Mouse (Mus musculus) kidney, adult 18-20 months (tissue): ENCODE data around the gene Rasgef1b.

Experiments
- DNase-seq: peaks from one replicate; pipeline ENCODE4 v3.0.0; 2021

The Rasgef1b gene

GRCm38 (mm10) chr5:99388585-99389250, 340.1 kb downstream of the Rasgef1b start:
- DNase-seq: no peak

DNA sequence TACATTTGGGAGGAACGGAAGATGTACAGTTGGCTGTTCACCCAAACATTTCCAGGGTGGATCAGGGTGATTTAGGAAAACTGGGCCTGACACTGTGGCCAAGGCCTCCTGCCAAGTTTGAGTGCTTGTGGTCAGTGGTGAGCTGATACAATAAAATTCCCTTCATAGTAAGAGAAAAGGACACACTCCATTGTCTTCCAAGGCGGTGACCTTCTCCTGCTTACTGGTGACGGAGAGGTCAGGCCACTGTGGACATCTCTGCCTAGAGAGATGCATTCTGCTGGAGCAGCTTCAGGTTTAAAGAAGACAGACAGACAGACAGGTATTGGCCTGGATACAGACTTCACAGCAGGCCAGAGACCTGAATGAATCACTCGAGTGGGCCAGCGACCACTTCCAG, 340.7 kb downstream of the Rasgef1b start:
- no peak for DNase-seq

DNA sequence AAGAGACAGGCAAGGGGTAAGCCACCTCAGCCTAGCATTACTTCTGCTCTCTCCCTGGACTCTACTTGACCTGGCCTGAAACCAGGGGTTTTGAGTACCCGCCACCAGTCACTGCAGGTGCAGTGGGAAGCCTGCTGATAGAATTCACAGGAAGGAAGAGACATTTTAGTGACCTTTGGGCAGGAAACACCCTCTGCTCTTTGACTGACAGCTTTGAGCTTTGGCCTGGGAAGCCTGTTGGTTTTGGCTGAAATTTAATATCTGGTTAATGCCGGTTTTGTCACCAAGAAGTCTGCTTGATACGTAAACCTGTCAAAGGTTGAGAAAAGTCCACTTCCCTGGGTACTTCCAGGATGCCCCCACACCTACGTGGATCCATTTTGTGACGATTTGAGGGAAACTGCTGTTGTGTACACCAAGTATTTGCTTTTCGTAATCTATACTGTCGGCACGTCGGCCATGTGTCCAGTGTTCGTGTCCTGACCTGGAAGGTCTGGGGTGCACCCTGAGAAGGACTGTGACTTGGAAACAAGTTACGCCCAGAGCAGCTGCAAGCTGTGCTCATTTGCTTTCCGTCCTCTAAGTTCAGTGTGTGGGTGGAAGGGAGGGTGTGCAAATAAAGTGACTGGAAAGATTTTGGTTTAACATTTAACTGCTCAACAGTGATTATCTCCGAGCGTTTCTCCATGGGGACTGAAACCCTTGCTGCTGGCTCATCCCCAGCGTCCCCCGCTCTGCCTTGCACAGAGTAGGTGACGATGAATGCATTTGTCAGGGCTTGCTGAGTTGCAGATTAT, 341.5 kb downstream of the Rasgef1b start:
- DNase-seq: peak; percentile 55

DNA sequence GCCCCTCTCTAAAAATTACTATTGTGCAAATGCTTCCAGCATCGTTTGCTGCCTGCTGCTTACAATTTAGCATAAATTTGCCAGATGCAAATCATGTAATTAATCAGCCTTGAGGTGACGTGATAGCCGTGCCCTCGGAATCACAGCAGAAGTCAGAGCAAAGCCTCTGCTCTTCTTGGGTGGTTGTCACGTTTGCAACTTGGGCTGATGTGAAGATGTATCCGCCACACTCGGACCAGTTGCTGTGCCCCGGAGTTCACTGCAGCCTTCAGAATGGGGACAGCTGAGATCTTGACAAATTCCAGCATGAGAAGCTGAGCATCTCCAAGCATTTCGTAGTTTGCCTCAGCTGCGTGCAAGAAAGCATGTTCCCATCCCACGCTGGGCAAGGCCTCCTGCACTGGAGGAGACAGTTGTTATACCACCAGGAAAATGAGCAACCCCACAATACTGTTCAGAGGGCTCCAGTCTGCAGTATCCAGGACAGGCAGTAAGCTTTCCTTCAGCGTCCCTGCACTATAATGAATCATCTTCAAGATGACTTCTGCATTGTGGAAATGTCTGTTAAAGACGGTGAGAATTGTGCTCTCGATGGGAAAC, 342.5 kb downstream of the Rasgef1b start:
- DNase-seq: no peak

GRCm38 (mm10) chr5:99385737-99386136, 343.1 kb downstream of the Rasgef1b start:
- no peak for DNase-seq

DNA sequence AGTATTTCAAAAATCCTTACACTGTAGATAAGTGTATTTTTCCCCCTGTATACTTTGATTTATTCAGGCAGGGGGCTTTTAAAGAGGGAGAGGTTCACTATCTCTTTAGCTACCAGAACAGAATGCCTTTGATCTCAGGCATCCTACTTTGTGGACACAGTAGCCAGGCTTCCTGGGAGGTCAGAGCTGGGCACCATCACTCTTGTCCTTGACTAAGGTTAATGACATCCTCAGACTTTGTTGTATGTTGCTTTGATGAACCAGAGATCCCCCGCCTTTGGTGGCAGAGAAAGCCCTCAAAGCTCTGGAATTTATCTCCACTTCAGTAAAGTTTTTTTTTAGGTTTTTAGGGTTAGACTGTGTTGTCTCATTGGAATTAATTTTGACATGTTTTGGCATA, 343.8 kb downstream of the Rasgef1b start:
- no peak for DNase-seq

DNA sequence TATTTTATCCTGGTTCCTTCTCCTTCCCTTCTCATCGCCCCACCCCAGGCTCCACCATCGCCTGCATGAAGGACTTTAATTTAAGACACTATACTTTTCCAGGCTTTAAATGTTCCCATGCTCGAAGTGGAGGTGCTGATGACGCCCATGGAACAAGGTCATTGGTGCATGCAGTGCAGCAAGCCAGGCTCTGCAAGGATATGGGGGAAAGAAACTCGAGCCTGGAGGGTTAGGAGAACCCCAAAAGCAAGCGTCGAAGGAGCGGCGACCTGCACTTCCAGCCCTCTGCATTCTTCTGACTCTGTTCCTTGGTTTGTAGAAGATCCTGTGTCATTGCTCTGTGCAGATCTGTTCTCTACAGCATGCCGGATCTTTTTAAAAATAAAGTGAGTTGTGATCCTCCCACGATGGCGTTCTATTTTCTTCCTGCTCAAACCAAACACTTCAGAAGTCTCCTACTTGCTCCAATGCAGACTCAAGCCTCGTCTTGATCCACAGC, 345.0 kb downstream of the Rasgef1b start:
- DNase-seq: no peak

GRCm38 (mm10) chr5:99382786-99383185, 346.1 kb downstream of the Rasgef1b start:
- no peak for DNase-seq

DNA sequence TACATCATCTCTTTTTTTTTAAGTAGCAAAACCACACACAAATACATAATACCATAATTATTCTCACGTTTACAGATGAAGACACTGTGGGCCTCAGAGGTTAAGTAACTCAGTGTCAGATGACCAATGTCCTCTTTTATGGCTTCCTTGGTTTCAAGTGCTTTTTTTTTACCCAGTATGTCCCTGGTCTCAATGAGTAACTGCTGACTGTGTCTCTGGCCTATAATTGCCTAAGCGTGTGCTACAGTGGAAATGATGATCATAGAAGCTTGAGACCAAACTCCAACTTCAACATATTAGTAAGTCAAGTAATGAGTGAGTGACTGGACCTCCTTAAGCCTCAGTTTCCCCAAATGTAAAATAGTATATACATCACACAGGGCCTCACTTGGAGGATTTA, 347.2 kb downstream of the Rasgef1b start:
- no peak for DNase-seq

DNA sequence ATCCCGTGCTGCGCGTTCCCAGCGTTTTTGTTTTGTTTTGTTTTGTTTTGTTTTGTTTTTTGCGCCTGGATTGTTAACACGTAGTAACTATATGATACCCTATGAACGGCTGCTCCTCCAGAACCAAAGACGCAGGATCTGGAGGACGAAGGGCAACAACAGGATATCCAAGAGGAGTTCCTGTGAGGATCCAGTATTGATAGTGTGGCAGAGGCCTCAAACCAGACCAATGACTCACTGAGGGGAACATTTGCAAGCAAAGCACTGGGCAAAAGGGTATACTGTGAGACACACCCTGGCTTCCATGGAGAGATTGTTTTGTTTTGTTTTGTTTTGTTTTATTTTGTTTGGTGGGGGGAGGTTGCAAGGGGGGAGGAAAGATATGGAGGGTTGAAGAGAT, 348.0 kb downstream of the Rasgef1b start:
- no peak for DNase-seq

GRCm38 (mm10) chr5:99380166-99380565, 348.7 kb downstream of the Rasgef1b start:
- no peak for DNase-seq

DNA sequence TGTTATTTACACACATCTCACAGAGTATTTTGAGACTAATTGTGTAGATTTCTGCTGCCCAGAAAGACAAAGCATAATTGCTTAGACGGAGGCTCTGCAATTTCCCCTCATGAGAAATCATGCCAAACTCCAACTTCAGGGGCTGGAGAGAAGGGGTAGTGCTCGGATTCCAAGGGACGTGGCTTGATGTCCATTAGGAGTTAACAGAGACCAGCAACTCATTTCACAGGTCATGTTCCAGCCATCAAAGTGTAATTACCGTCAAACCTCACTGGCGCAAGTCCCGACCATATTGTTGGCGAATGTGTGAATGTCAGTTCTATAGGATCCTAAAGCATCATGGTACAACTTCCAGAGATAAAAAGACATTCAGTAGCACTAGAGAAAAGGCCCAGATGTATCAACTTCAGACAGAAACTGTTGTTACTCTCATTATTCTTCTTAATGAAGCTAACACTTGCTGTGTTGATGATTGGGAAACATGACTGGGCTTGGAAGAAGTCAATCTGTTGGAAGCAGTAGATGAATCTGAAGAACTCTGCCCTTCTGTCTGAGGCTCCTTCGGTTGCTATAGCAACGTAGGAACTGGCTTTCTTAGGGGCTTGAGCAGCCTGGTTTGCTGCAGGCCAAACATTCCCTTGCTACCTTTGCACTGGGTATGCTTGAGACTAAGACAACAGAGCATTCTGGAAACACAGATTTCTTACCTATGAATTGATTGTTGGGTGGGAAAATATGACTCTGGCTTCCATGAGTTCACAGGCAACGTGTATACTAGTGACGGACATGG, 350.2 kb downstream of the Rasgef1b start:
- DNase-seq: no peak

DNA sequence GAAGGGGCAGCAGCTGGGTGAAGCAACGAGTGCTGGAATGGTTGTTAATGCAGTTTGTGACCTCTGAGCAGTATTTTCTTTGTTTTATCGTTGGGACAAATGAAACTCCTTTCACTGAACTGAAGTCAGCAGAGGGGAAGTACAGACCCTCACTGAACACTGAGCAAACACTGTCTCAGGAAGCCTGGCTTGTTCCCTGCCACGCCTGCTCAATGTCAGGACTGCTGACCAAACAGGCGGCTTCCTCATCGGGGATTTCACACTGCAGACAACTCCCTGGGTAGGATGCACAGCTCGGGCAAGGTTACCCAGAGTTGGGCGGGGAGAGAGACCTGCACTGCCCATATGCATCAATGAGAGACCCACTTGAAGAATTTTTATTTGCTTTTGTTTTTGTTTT, 353.1 kb downstream of the Rasgef1b start:
- no peak for DNase-seq

DNA sequence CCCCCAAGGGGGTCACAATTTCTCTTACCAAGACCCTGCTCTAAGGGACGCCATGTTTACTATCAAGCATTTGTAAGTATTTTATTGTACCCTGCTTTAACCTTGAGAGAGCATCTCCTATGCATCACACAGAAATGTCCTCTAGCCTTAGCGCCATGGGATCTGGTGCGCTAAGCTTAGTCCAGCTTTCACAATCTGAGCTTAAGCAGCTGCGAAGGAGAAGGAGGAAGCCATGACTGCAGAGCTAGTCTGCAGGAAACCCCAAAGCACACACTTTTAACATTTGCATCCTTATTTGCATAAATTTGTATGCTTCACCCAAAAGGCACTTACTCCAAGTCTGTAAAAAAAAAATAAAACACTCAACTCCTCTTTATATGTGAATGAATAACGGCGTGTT, 354.4 kb downstream of the Rasgef1b start:
- DNase-seq: no peak

- DNase-seq: no peak
Observed at GRCm38 (mm10) chr5:99373570-99374151, 355.2 kb downstream of the Rasgef1b start.

DNA sequence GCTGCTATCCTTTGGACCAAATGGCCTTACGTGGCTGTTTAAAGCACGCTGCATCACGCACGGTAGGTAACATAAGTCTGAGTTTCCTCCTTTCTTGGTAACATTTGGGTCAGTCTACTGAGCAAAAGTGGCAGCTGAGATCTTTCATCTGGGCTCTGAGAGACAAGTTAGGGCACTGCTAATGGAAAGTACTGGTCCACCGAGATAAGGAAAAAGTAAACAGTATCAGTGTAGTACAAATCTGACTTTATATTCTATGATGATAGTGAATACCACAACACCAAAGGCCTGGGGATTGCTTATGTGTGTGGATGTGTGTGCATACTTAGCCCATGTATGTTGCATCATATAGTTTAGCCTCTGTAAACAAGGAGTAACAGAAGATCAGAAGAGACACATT, 358.2 kb downstream of the Rasgef1b start:
- DNase-seq: no peak

- no peak for DNase-seq
Observed at GRCm38 (mm10) chr5:99369256-99369655, 359.6 kb downstream of the Rasgef1b start.

- no peak for DNase-seq
Observed at GRCm38 (mm10) chr5:99368615-99369014, 360.2 kb downstream of the Rasgef1b start.

- no peak for DNase-seq
Observed at GRCm38 (mm10) chr5:99360531-99360930, 368.3 kb downstream of the Rasgef1b start.

- DNase-seq: no peak
Observed at GRCm38 (mm10) chr5:99359251-99359650, 369.6 kb downstream of the Rasgef1b start.

DNA sequence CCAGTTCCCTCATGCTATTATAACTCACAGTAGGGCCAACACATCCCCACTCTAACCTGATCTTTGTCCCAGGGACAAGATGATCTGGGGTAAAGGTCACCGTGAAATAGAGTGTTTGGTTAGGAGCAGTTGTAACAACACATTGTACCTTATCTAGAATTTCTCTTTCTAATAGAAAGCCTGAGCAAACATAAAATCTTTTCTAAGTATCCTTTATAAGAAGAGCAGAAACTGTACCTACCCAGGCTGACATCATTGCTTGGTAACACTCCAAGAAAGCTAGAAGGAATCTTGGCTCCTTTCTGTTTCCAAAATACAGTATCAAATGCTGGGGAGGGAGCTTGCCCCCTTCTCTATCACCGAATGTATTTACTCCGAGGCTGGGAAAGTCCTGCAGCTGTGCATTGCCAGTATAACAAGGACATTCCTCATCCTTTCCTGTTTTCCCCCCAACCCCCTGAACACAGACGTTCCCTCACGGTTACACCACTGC, 374.2 kb downstream of the Rasgef1b start:
- DNase-seq: no peak

GRCm38 (mm10) chr5:99350030-99350429, 378.8 kb downstream of the Rasgef1b start:
- no peak for DNase-seq
